Mouse (Mus musculus): ENCODE data around the gene Nudt9.

The Nudt9 gene

GRCm38 (mm10) chr5:104035824-104036223, 10.3 kb upstream of the Nudt9 start:
- CTCF ChIA-PET, result no interaction called here

GRCm38 (mm10) chr5:104036686-104037085, 9.4 kb upstream of the Nudt9 start:
- CTCF ChIA-PET, result no interaction called here

GRCm38 (mm10) chr5:104039154-104039932, 6.8 kb upstream of the Nudt9 start:
- CTCF ChIA-PET, result interaction anchor here (1.2 kb wide), 1 partner anchor 8 kb away, joined by 4 read pairs; no protein-coding TSS in a partner anchor

GRCm38 (mm10) chr5:104042906-104043305, 3.2 kb upstream of the Nudt9 start:
- CTCF ChIA-PET, result no interaction called here

GRCm38 (mm10) chr5:104043704-104044103, 2.4 kb upstream of the Nudt9 start:
- CTCF ChIA-PET, result no interaction called here

GRCm38 (mm10) chr5:104047200-104048105, 1.3 kb downstream of the Nudt9 start:
- CTCF ChIA-PET, result interaction anchor here (0.6 to 1.1 kb wide), 2 partner anchors 8 to 295 kb away, joined by 4 read pairs; no protein-coding TSS in a partner anchor

GRCm38 (mm10) chr5:104048139-104048538, 2.0 kb downstream of the Nudt9 start:
- CTCF ChIA-PET, result interaction anchor here (1.1 kb wide), 1 partner anchor 8 kb away, joined by 4 read pairs; no protein-coding TSS in a partner anchor

GRCm38 (mm10) chr5:104052956-104053355, 6.8 kb downstream of the Nudt9 start:
- CTCF ChIA-PET, result no interaction called here

- CTCF ChIA-PET, result interaction anchor here (0.9 kb wide), 1 partner anchor 55 kb away, joined by 8 read pairs; no protein-coding TSS in a partner anchor
Observed at GRCm38 (mm10) chr5:104054938-104055337, 8.8 kb downstream of the Nudt9 start.

GRCm38 (mm10) chr5:104055816-104056215, 9.7 kb downstream of the Nudt9 start:
- CTCF ChIA-PET, result interaction anchor here (0.9 kb wide), 1 partner anchor 56 kb away, joined by 8 read pairs; no protein-coding TSS in a partner anchor

GRCm38 (mm10) chr5:104056295-104056694, 10.2 kb downstream of the Nudt9 start:
- CTCF ChIA-PET, result no interaction called here

GRCm38 (mm10) chr5:104058021-104058420, 11.9 kb downstream of the Nudt9 start:
- CTCF ChIA-PET, result interaction anchor here (1.8 kb wide), 1 partner anchor 59 kb away, joined by 19 read pairs; no protein-coding TSS in a partner anchor

- CTCF ChIA-PET, result interaction anchor here (0.6 to 0.9 kb wide), 2 partner anchors 14 to 15 kb away, joined by 3 to 6 read pairs; no protein-coding TSS in a partner anchor
Observed at GRCm38 (mm10) chr5:104059628-104060027, 13.5 kb downstream of the Nudt9 start.

- CTCF ChIA-PET, result interaction anchor here (0.9 kb wide), 1 partner anchor 13 kb away, joined by 6 read pairs; no protein-coding TSS in a partner anchor
Observed at GRCm38 (mm10) chr5:104060429-104060828, 14.3 kb downstream of the Nudt9 start.

GRCm38 (mm10) chr5:104061936-104062772, 16.0 kb downstream of the Nudt9 start:
- CTCF ChIA-PET, result no interaction called here

- CTCF ChIA-PET, result no interaction called here
Observed at GRCm38 (mm10) chr5:104062773-104063551, 16.9 kb downstream of the Nudt9 start.

GRCm38 (mm10) chr5:104068751-104069150, 22.6 kb downstream of the Nudt9 start:
- CTCF ChIA-PET, result no interaction called here

GRCm38 (mm10) chr5:104071048-104071447, 24.9 kb downstream of the Nudt9 start:
- CTCF ChIA-PET, result no interaction called here

GRCm38 (mm10) chr5:104072272-104072886, 26.3 kb downstream of the Nudt9 start:
- CTCF ChIA-PET, result interaction anchor here (0.6 kb wide), 1 partner anchor 84 kb away, joined by 7 read pairs; no protein-coding TSS in a partner anchor

GRCm38 (mm10) chr5:104073602-104074001, 27.5 kb downstream of the Nudt9 start:
- CTCF ChIA-PET, result interaction anchor here (0.6 to 0.8 kb wide), 3 partner anchors 14 to 63 kb away, joined by 3 to 6 read pairs (median 4); no protein-coding TSS in a partner anchor

All from spleen, embryonic (tissue).